Mouse (Mus musculus) layer of hippocampus, postnatal 36 days (tissue): ENCODE results near the gene Adra2a. TPM values are rescaled to one million over a fixed set of nuclear protein-coding genes. Genes with fewer than 3 reads are reported as not detected.

ENCODE experiments used
- DNase-seq, 2 experiments: peaks; one replicate each; pipeline ENCODE4 v3.0.0; 2022
- total RNA-seq, 2 experiments: library from RNA; stranded (reverse); gene quantifications; 2 replicates each; pipeline ENCODE4 v1.2.3; 2021

The Adra2a gene
- total RNA-seq, 2 experiments from 2014 or later, result 12.5 to 13.6 TPM

GRCm38 (mm10) chr19:54081303-54081702 is 37.4 kb downstream of the Adra2a start:
- no peak for DNase-seq

- no peak for DNase-seq
These were observed 37.8 kb downstream of the Adra2a start for GRCm38 (mm10) chr19:54081716-54082165.

- no peak for DNase-seq
These were observed 43.4 kb downstream of the Adra2a start for GRCm38 (mm10) chr19:54087319-54087718.

GRCm38 (mm10) chr19:54093599-54093998 is 49.6 kb downstream of the Adra2a start:
- no peak for DNase-seq

GRCm38 (mm10) chr19:54095716-54096115 is 51.8 kb downstream of the Adra2a start:
- DNase-seq, result no peak

GRCm38 (mm10) chr19:54098367-54098766 is 54.4 kb downstream of the Adra2a start:
- DNase-seq, result no peak

Other genes with a start within 250 kb of the Adra2a start
- 100 to 1,000 TPM; 115 to 125 TPM for gene Pdcd4, start 151.9 kb upstream of the Adra2a start, total RNA-seq
- 10 to 100 TPM; 51.8 to 52.1 TPM for gene Shoc2, start 99.8 kb upstream of the Adra2a start, total RNA-seq
- gene Bbip1, start 99.5 kb upstream of the Adra2a start, total RNA-seq, result 10 to 100 TPM; 58.6 to 58.8 TPM